Mouse (Mus musculus) brain, adult 2 months (tissue): ENCODE measurements at regions not wholly inside any gene's neighbourhood (a gene's known extent, or its start where the extent isn't known, plus 50 kb on each side); places are given as distances from the start of the nearest gene placed in this dataset.

ENCODE experiments used
- DNase-seq: peaks from one replicate; pipeline ENCODE4 v3.0.0; 2011; ENCODE audit warnings: low read depth, low spot score

GRCm38 (mm10) chr8:8092551-8092950 lies 568.5 kb downstream of the Efnb2 start:
- DNase-seq: no peak

- peak; percentile 86 for DNase-seq
Observed at GRCm38 (mm10) chr8:8084652-8085051, 576.4 kb downstream of the Efnb2 start.

- no peak for DNase-seq
Observed at GRCm38 (mm10) chr8:8064074-8064473, 597.0 kb downstream of the Efnb2 start.

- DNase-seq: no peak
Observed at GRCm38 (mm10) chr8:8054224-8054916, 606.7 kb downstream of the Efnb2 start.

GRCm38 (mm10) chr8:8051186-8051585 lies 609.9 kb downstream of the Efnb2 start:
- peak; percentile 46 for DNase-seq

GRCm38 (mm10) chr8:8050778-8051177 lies 610.3 kb downstream of the Efnb2 start:
- DNase-seq: no peak

- DNase-seq: no peak
Observed at GRCm38 (mm10) chr8:8044926-8045325, 616.1 kb downstream of the Efnb2 start.

GRCm38 (mm10) chr8:8044296-8044695 lies 616.7 kb downstream of the Efnb2 start:
- DNase-seq: no peak

- DNase-seq: no peak
Observed at GRCm38 (mm10) chr8:8037929-8038328, 623.1 kb downstream of the Efnb2 start.

GRCm38 (mm10) chr8:8011151-8011550 lies 649.9 kb downstream of the Efnb2 start:
- no peak for DNase-seq

- peak; percentile 39 for DNase-seq
Observed at GRCm38 (mm10) chr8:7994905-7995304, 666.1 kb downstream of the Efnb2 start.

- no peak for DNase-seq
Observed at GRCm38 (mm10) chr8:7988820-7989219, 672.2 kb downstream of the Efnb2 start.

- DNase-seq: no peak
Observed at GRCm38 (mm10) chr8:7977020-7977419, 684.0 kb downstream of the Efnb2 start.

GRCm38 (mm10) chr8:7973791-7974190 lies 687.3 kb downstream of the Efnb2 start:
- no peak for DNase-seq

- no peak for DNase-seq
Observed at GRCm38 (mm10) chr8:7964276-7964675, 696.8 kb downstream of the Efnb2 start.

- DNase-seq: no peak
Observed at GRCm38 (mm10) chr8:7956745-7957144, 704.3 kb downstream of the Efnb2 start.

GRCm38 (mm10) chr8:7954851-7955250 lies 706.2 kb downstream of the Efnb2 start:
- DNase-seq: peak; percentile 25

- peak; percentile 62 for DNase-seq
Observed at GRCm38 (mm10) chr8:7945966-7946775, 714.9 kb downstream of the Efnb2 start.

GRCm38 (mm10) chr8:7936596-7936995 lies 724.4 kb downstream of the Efnb2 start:
- DNase-seq: no peak

- no peak for DNase-seq
Observed at GRCm38 (mm10) chr8:7919416-7919815, 741.6 kb downstream of the Efnb2 start.

GRCm38 (mm10) chr8:7894338-7894737 lies 766.7 kb downstream of the Efnb2 start:
- DNase-seq: peak; percentile 40

- DNase-seq: peak; percentile 71
Observed at GRCm38 (mm10) chr8:7853169-7853568, 807.9 kb downstream of the Efnb2 start.

GRCm38 (mm10) chr8:7850573-7850972 lies 810.5 kb downstream of the Efnb2 start:
- DNase-seq: no peak
